Mouse (Mus musculus) mouse trophoblast stem cell (cell line): ENCODE results near the gene Utrn.

ENCODE experiments used
- in situ Hi-C, 2 experiments: fragments of 300-500 bp; cut with MseI, MboI; formaldehyde crosslinking; loops; 2 replicates in 1 of 2; 3 replicates in 1 of 2; pipeline ENCODE4 v1.15.1; 2025

The Utrn gene

DNA sequence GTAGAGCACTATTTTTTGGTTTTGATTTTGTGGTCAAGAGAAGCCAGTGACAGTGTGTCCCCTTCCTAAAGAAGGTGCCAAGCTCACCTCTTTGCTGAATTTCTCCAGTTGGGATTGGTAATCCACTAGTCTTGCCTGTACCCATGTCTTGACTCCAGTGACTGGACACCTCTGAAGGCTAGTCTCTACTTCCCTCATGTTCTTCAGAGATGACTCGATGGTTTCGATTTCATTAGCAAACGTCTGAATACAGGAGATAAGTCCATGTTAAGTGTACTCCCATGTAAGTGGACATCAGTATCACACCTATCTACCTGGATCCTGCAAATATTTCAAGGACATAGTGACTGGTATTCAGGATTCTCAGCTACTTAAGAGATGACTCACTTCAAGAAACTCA is 171.3 kb downstream of the Utrn start:
- in situ Hi-C loops = no loop called here

DNA sequence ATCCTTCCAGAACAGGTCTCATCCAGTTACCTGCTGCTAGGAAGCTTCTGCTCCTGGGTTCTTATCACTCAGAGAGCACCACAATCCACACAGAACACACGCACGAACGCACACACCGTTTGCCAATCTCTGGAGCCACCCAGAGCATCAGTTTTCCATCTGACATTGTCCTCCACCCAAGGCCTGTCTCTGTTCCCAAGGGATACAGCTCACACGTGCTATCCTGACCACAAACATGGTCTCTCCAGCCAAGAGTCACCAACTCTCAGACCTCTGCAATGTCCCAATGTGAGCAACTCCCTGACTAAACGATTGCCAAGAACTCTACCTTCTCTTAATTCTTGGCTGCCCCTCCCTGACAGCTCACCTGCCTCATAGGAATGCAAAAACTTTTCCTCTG is 172.5 kb downstream of the Utrn start:
- in situ Hi-C loops = no loop called here

DNA sequence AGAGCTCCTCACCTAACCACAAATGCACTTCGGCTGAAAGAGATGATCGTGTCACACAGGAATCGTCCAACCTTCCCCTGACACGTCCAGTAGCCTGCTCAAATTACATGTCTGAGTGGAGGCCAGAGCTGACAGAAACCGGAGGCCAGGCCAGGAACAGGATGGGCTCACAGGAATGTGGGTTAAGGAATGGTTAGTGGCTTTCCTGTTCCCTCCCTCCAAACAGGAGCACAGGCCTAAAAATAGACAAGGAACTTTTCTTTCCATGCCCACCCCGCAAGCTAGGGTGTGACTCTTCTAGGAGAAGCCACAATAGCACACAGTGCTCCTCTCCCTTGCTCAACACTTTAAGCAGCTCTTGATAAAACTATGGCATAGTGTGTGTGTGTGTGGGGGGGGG is 174.4 kb downstream of the Utrn start:
- in situ Hi-C loops = no loop called here

DNA sequence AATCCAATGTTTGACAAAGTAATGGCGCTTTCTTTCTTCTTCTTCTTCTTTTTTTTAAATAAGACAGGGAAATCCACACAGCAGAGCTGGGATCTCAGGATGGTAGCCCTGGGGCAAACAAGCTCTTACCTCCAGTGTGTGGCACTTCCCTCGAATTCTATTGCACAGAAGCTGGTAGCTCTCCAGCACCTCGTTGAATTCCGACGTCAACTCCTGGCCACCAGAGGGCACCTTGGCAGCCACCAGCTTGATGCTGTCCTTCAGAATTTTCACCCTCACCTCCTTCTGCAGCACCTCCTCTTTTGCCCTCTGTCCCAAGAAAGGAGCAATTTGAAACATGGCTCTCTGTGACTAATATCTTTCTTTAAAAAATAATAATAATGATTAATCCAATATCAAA is 178.6 kb downstream of the Utrn start:
- in situ Hi-C loops = no loop called here

DNA sequence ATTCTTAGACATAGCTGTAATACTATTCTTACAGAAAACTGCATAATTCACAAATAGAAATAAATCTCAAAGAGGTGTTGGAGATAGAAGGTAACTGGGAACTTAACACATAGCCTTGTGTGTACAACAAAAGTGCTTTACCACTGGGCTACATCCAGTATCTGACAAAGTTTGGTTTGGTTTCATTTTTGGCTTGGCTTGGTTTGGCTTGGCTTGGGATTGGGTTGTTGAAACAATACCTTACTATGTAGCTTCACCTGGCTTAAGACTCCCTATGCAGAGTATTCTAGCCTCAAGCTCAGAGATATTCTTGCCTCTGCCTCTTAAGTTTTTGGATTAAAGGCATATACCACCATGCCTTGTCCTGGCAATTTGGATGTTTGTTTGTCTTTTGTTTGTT is 183.5 kb downstream of the Utrn start:
- in situ Hi-C loops = no loop called here

DNA sequence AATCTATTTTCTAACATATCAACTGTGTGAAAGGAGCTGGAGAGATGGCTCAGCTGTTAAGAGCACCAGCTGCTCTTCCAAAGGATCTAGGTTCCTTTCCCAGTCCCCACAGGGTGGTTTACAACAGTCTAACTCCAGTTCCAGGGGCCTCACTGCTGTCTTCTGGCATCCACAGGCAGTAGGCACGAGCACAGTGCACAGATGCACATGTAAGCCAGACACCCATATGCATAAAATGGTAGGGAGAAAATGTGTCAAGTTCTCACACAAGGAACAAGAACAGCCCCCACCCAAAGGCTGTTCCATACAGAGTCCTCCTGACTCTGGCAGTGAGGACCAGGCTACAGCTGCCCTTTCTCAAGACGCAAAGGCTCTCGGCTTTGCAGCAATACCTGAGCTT is 185.1 kb downstream of the Utrn start:
- in situ Hi-C loops = no loop called here

DNA sequence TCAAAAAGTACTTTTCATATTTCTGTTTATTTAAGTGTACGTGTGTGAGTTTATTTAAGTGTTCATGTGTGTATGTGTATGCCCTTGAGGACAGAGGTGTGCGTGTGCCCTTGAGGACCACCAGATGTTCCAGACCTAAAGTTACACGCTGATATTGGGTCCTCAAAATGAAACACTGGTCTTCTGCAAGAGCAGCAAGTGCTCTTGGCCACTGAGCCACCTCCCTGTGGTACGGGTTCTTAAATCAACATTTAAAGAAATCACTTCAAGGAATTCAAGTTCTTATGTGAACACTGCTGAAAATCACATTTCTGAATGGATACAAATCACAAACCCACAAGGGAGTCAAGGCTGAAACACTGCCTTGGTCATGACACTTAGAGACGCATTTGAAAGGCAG is 195.9 kb downstream of the Utrn start:
- in situ Hi-C loops = no loop called here

DNA sequence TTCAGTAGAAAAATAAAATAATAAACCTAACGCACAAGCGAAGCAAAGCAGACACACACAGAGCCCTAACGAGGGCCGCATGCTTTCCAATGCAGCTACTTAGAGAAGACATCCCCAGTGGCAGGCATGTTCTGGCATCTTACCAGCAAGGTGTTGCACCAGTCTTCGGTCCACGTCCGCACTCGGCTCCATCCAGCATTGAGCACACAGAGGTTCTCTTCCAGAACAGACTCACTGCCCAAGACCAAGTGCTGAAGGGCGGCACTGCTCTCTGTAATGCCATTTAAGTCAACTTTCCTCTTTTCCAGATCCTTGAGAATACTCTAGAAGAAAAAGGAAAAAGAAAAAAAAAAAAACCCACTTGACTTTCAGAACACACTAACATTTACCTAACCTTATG is 197.6 kb downstream of the Utrn start:
- in situ Hi-C loops = no loop called here

DNA sequence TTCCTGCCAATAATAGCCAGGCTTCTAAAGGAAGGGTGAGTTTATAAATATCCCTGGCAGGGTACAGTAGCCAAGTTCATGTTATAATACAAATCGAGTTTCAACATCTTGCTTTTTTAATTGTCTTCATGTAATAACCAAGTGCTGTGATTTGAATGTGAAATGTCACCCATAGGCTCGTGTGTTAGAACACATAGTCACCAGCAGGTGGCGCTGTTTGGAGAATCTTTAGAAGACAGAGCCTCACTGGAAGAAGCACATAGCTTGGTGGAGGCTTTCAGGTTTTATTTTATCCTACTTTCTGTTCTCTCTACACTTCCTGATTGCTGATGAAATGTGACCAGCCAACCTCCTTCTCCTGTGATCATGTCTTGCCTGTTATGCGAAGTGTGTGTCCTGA is 207.1 kb downstream of the Utrn start:
- in situ Hi-C loops = no loop called here

DNA sequence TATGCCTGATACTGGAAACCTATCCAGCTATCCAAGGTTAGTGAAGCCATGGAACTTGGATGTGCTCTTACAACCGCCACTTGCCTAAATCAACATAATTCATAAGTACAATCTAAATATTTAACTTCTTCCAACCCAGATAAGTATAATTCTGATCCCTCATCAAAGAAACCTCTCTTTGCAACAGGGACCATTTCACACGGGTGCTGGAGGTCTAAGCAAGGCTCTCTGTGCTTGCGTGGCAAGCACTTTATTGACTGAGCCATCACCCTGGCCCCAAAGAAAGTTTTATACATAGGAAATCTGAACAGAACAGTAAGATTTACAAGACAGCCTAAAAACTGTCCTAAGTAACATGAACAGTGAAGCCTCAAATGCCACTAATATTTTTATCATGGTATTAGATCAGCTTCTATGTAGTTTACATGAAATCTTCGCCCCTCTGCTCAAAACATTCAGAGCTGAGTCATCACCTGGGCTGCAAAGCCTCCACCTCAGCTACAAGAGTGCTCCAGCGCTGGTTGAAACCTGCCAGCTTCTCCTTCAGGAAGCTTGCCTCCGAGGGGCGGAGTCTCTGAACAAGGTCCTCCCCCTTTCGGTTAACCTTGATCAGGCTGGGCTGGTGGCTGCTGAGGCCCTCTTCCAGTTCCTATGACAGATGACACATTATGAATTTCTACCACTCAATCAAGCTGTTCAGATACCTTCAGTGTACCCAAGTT is 211.0 kb downstream of the Utrn start:
- in situ Hi-C loops = no loop called here

DNA sequence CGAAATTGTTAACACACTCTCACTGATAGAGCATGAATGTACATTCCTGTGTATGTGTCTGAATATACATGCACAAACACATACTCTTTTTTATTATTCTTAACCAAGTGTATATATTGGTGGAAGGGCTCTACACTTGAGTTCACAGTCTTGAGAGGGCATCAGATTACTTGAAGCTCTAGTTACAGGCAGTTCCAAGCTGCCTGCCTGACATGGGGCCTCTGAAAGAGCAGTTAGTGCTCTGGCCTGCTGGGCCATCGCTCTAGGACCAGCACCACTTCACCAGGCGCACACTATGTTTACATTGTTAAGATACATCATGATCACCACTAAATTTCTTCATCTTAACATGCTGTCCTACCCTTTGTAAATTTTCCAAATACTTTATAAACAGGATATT is 216.2 kb downstream of the Utrn start:
- in situ Hi-C loops = no loop called here

DNA sequence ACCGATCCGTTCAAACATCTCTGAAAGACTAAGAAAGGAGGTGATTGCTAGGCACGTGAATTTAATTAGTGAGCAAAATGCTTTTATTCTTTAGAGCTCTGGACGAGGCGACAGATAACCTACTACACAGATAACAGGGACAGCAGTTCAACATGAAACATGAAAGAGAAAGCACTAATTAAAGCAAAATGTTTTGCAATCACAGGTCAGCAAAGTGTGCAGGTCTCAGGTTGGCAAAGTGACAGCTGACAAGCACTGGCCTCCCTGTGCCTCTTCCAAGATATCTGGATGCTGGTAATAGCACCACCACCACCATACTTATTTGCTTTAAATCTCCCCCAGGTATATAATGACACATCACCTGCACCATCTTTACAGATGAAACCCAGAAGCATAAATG is 223.0 kb downstream of the Utrn start:
- in situ Hi-C loops = no loop called here

DNA sequence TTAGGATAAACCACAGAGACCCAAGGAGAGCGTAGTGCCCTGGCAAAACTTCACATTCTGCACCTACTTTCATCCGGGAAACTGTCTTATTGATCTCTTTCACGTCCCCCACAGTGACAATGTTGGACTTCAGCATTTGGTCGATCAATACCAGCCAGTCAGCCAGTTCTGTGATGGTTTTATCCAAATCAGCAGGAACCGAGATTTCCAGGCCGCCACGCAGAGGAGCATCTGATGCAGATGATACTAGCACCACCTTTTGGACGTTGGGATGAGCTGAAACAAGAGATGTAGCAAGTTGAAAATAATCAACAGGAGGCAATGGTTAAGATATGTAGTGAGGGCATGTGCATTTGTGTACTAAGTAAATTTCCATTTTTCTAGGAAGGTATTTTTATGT is 225.8 kb downstream of the Utrn start:
- in situ Hi-C loops = no loop called here

DNA sequence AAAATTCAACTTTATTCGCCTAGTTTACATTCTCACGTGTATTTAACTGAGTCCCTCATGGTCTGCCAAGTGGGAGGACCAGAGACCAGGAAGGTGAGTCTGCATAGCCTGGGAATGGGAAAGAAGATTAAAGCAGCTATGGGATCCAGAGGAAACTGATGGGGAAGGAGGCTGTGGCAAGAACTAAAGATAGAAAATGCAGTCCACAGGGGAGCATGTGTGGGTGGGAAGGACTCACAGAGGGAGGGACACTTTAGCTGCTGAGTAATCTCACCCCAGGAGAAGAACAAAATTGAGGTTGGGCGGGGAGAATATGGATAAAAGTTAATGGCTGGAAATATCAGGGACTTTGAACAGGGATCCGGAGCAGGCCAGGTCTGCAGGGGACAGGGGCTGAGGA is 229.5 kb downstream of the Utrn start:
- in situ Hi-C loops = no loop called here

DNA sequence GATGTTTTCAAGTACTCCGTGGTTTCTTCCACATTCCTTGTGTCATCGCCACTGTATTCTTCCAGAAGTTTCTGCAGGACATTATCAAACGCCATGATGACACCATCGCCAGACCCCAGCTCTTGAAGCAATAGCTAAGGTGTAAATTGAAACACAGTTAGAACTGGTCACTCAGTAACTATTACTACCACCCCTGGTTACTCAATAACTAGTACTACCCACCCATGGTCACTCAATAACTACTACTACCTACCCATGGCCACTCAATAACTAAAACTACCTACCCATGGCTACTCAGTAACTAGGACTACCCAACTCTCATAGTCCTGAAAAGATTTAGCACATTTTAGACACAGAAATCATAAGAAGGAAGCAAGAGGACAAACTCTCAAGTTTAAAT is 235.2 kb downstream of the Utrn start:
- in situ Hi-C loops = no loop called here

DNA sequence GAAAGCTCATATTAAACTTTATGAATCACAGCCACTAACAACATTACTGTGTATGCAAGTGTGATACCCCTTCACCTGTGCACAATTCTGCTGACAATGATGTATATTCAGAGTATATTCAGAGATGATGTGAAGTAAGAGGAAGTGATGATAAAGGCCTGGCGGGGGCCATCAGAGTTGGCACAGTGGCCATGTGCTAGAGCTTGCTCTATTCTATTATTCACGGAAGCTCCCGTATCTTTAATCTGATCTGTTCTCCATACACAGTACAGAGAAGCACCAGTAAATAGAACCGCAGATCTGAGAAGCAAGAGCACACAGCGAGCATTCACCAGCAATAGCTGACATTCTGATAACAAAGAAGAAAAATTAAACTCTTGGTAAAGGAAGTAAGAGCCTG is 238.2 kb downstream of the Utrn start:
- in situ Hi-C loops = no loop called here

DNA sequence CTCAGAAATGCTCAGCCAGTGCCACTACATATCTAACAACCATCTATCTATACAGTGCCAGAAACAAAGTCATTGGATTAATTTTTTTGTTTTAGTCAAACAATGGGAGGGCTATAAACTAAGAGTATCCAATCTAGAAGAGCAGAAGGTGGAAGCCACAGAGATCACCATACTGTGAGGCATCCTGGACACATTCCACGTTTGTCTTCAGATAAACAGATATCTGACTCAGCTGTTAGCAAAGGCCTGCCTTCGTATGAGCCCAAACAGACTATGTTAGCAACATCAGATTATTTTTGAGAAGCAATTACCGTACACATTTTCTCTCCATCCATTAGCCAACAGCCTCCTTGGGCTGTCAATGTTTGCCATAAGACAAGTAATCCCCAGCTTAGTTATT is 250.8 kb downstream of the Utrn start:
- in situ Hi-C loops = loop anchor here (25.0 kb wide), 2 partner anchors 406 to 1156 kb away; no protein-coding TSS in a partner anchor

DNA sequence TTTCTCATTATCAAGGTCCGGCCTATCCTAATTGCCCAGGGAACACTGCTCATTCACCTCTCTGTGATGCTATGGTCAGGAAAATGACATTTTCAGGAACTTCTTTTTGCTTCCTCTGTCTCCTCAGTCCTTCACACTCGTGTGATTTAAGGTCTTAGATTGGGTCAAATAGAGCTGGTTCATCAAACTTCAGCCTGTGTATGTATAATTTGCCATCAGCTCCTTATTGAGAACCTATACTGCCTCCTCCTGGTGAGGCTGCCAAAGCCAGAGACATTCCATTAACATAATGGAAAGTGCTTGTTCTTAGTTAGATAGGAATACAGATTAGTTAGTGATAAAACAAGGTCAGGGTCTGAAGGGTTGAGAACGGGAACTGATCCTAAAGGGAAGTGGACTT is 253.4 kb downstream of the Utrn start:
- in situ Hi-C loops = loop anchor here (25.0 kb wide), 2 partner anchors 403 to 1153 kb away; no protein-coding TSS in a partner anchor

DNA sequence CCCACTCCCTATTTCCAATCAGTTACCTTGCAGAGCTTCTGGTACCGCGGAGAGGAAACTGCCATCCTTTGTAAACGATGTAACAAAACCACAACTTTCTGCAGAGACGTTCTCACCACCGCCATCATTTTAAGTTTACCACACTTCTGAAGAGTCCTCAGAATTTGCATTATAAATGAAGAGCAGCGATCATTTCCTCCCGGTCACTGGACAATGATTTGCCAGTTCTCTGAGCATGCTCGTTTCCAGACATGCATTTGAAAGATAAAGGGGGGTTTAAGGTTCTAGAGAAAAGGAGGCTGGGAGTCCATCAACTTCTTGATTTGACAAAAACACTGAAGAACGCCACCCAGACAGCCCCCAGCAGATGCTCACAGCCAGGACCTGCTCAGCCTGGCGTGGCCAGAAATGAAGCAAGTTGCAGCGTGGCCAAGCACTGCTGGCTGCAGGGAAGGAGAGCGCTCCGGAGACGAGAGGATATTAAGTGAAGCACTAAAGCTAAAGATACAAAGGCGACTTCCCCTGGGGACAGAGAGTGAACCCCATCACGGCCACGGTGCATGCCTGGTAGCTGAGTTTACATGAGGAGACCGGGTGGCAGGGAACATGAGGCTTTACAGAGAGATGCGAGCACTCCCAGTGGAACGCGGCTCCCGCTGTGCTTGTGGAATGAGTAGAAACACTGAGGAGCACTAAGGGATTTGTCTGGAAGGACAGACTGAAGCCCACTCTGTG is 254.5 kb downstream of the Utrn start:
- in situ Hi-C loops = loop anchor here (25.0 kb wide), 2 partner anchors 402 to 1152 kb away; no protein-coding TSS in a partner anchor

DNA sequence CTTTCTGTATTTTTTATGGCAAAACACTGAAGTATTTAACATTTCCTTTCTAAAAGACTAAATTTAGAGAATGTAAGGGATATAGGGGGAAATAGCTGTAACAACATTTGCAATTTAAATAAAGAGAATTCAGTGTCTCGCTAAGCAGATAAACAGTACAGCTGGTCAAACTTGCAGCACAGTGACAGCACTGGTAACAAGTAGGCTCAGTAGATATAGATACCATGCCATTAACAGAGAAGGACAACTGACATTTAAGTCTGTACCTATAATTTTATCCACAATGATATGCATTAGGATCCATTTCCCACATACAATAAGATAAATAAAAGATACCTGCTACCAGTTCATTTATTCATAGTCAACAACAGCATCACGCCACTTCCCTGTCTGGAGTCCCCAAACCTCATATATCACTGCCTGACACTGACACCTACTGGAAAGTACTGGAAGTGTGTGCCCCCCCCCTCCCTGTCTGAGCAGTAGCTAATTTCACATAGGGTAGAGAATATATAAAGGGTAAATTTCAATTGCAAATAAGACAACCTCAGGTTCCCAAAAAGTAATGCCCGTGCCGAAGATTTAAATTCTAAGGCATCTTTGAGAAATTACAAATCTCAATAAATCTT is 256.8 kb downstream of the Utrn start:
- in situ Hi-C loops = loop anchor here (25.0 kb wide), 2 partner anchors 400 to 1150 kb away; no protein-coding TSS in a partner anchor

DNA sequence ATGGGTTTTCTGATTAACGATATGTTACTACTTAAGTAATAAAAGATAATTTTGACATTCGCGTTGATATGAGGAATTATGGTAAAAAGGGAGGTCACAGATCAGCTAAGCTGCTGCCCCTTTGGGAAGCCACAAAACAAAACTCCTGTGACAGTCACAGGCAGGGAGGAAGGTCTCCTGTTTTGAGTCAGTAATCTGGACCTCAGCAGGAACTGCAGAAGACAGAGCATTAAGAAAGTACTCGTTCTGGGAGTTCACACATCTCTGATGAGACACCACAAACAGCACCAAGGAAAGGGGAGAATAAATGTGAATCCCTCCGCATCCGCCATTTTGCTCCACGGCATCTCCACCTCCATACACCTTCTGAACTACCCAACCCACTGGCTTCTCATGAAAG is 259.3 kb downstream of the Utrn start:
- in situ Hi-C loops = loop anchor here (25.0 kb wide), 2 partner anchors 398 to 1148 kb away; no protein-coding TSS in a partner anchor

DNA sequence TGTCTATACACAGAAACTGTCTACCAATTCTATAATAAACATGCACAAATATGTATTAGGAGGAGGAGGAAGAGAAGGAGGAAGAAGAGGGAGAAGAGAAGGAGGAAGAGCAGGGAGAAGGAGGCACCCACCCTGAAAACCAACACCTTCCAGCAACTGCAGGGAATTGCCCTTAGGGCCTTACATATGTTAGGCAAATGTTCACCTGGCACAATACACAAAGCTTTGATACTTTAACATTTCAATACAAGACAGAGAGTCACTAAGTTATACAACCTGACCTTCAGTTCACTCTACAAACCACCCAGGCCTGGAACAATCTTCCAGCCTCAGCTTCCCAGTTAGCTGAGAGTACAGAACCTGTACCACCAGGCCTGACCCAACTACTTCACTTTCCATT is 260.5 kb downstream of the Utrn start:
- in situ Hi-C loops = loop anchor here (25.0 kb wide), 2 partner anchors 396 to 1146 kb away; no protein-coding TSS in a partner anchor

DNA sequence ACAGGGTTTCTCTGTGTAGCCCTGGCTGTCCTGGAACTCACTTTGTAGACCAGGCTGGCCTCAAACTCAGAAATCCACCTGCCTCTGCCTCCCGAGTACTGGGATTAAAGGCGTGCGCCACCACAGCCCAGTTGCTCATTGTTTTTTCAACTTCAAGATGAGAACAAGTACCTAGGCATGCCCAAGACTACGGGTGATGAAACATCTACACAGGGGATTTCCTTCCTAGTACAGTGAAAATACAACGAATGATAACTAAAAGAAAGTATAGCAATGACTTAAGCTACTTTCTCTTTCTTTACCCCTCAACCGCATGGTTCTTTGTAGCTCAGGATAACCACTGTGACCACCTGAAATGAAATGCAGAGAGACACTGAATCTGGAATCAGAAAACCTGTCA is 262.0 kb downstream of the Utrn start:
- in situ Hi-C loops = loop anchor here (25.0 kb wide), 2 partner anchors 395 to 1145 kb away; no protein-coding TSS in a partner anchor
